Mouse (Mus musculus) embryonic facial prominence, embryonic 12.5 days (tissue): ENCODE results near the gene Rbms3. TPM values are rescaled to one million over a fixed set of nuclear protein-coding genes. Genes with fewer than 3 reads are reported as not detected.

ENCODE experiments used
- ATAC-seq: fragments of 200-750 bp; cut with Nextera tagmentation; 2 replicates; pipeline ENCODE4 v1.8.0; 2017; ENCODE audit not compliant: insufficient number of reproducible peaks, insufficient read depth, low FRiP score, low TSS enrichment
- H3K27ac ChIP-seq: fragments of 300-500 bp; sonication (generic); 2 replicates; pipeline ENCODE4 v1.5.1; 2016; ENCODE audit warnings: mild to moderate bottlenecking
- H3K27me3 ChIP-seq: fragments of 300-500 bp; sonication (generic); 2 replicates; pipeline ENCODE4 v1.6.1; 2016; ENCODE audit warnings: mild to moderate bottlenecking, moderate library complexity
- H3K36me3 ChIP-seq: fragments of 300-500 bp; sonication (generic); 2 replicates; pipeline ENCODE4 v1.6.1; 2016; ENCODE audit warnings: mild to moderate bottlenecking
- H3K4me1 ChIP-seq: fragments of 300-500 bp; sonication (generic); 2 replicates; pipeline ENCODE4 v1.6.1; 2016
- H3K4me2 ChIP-seq: fragments of 300-500 bp; sonication (generic); replicated peaks from 2 replicates; pipeline ENCODE4 v1.6.1; 2016; ENCODE audit warnings: mild to moderate bottlenecking, moderate library complexity
- H3K4me3 ChIP-seq: fragments of 300-500 bp; sonication (generic); 2 replicates; pipeline ENCODE4 v1.5.1; 2016; ENCODE audit warnings: mild to moderate bottlenecking
- H3K9ac ChIP-seq: fragments of 300-500 bp; sonication (generic); 2 replicates; pipeline ENCODE4 v1.6.1; 2016; ENCODE audit warnings: mild to moderate bottlenecking, moderate library complexity
- H3K9me3 ChIP-seq: fragments of 300-500 bp; sonication (generic); 2 replicates; pipeline ENCODE4 v1.6.1; 2016; ENCODE audit warnings: mild to moderate bottlenecking, moderate library complexity
- WGBS: fragments of 180-500 bp; shearing (Covaris S2); methylation state at CpG from one replicate; pipeline ENCODE4 v1.1.7; 2016; 5-methylcytosine and 5-hydroxymethylcytosine counted together
- polyA plus RNA-seq: library from polyadenylated mRNA; unstranded; fragments of >200 nt; fragmentation: Nextera tagmentation; extraction: Ambion mirVana; gene quantifications from 2 replicates; pipeline ENCODE4 v1.2.1, GENCODE M21; 2016

The Rbms3 gene
- polyA plus RNA-seq, 1 experiment from 2014 or later: 94.1 TPM

DNA sequence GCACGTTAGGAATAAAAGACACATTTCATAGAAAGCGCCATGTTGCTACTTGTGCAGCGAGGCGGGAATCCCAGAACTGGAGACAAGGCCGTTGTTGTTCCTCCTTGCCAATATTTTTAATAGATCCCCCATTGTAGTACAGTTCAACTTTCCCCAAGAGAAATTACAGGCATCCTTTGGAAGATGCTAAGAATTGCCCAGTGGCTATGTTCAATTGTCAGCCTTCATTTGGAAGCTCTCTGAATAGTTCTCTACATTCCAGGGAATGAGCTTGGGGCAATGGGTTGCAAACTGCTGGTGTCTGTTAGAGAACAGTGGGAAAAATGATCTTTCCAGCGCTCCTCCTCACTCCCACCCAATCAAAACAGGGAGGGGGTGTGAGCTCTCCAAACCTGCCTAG lies 541.4 kb downstream of the Rbms3 start:
- no peak for ATAC-seq
- H3K27me3 ChIP-seq: no peaks in the 10 kb centered on the region
- 74% methylated on average over 6 of the region's 6 CpGs for WGBS
- no peaks in the 10 kb centered on the region; the same call in 1 of the 2 replicates for H3K9me3 ChIP-seq
- H3K4me3 ChIP-seq: no peak overlapping the region
- H3K36me3 ChIP-seq: 0 out of 2 replicates have a peak, but pooled peaks cover 5% of the 10 kb centered on the region
- peak overlapping the region; percentile 46; the same call in 1 of the 2 replicates for H3K27ac ChIP-seq
- peaks cover 17% of the 10 kb centered on the region; the same call in 1 of the 2 replicates for H3K4me1 ChIP-seq
- no peak overlapping the region for H3K4me2 ChIP-seq
- H3K9ac ChIP-seq: no peak overlapping the region

DNA sequence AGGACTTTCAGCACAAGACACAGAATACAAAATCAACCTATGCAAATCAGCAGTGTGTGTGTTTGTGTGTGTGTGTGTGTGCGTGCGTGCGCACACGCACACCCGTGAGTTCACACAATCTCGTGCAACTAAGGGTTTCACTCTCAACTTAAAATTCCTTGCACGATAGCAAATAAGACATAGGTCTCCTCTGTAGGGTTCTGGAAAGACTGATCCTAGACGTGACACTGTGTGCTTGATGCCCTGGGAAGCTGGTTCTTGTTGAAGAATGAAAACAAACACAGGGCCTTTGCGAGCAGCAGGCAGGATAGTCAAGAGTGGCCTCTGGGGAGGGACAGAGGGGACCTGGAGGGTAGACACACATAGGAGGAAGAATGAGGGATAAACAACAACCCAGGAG lies 544.0 kb downstream of the Rbms3 start:
- no peak for ATAC-seq
- Histone ChIP-seq H3K4me1 (0 out of 2 replicates have a peak, but pooled peaks cover 6% of the 10 kb centered on the region), H3K9me3 (no peaks in the 10 kb centered on the region; the same call in 1 of the 2 replicates), H3K27me3 (no peaks in the 10 kb centered on the region), H3K4me2 (no peak overlapping the region), H3K36me3 (no peaks in the 10 kb centered on the region), H3K9ac (no peak overlapping the region), H3K4me3 (no peak overlapping the region), H3K27ac (no peak overlapping the region)
- 87% methylated on average over 9 of the region's 9 CpGs for WGBS

DNA sequence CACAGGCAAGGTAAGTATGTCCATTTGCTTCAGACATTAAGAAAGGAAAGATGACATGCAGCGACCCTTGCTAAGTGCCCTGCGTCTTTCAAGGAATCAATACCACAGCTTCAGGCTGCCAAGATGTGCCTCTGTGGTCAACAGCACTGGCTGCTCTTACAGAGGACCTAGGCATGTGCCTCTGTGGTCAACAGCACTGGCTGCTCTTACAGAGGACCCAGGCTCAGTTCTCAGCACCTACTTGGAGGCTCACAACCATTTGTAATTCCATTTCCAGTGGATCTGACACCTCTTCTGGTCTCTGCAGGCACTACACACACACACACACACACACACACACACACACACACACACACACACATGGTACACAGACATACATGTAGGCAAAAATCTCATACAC lies 545.2 kb downstream of the Rbms3 start:
- H3K27me3 ChIP-seq: no peaks in the 10 kb centered on the region
- no peak overlapping the region for H3K4me2 ChIP-seq
- H3K4me3 ChIP-seq: no peak overlapping the region
- H3K4me1 ChIP-seq: 0 out of 2 replicates have a peak, but pooled peaks cover 6% of the 10 kb centered on the region
- H3K27ac ChIP-seq: no peak overlapping the region
- WGBS: 99% methylated on average over 2 of the region's 2 CpGs
- no peaks in the 10 kb centered on the region; the same call in 1 of the 2 replicates for H3K9me3 ChIP-seq
- no peaks in the 10 kb centered on the region; the same call in 1 of the 2 replicates for H3K36me3 ChIP-seq
- ATAC-seq: no peak
- H3K9ac ChIP-seq: no peak overlapping the region

DNA sequence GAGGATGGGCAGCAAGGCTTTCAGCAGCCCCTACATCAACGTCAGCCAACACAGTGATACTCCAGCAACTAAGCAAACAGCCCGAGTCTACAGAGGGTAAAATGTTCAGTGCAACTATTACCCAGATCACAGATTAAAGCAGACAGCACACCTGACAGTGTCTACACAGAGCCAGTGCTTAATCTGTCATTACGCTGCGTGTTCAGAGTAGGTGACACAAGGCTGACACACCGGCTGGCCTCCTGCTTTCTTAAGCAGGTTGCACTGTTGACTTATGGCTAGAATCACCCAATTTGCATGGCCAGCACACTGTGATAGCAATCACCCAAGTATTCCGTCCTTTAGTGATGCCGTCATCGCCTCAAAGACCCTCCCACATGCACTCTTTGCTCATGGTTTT lies 550.2 kb downstream of the Rbms3 start:
- peaks cover 25% of the 10 kb centered on the region for H3K4me1 ChIP-seq
- no peak overlapping the region for H3K4me2 ChIP-seq
- H3K9me3 ChIP-seq: no peaks in the 10 kb centered on the region; the same call in 1 of the 2 replicates
- no peak overlapping the region for H3K9ac ChIP-seq
- WGBS: 79% methylated on average over 8 of the region's 8 CpGs
- H3K27me3 ChIP-seq: no peaks in the 10 kb centered on the region
- H3K4me3 ChIP-seq: no peak overlapping the region
- H3K36me3 ChIP-seq: no peaks in the 10 kb centered on the region; the same call in 1 of the 2 replicates
- H3K27ac ChIP-seq: no peak overlapping the region
- no peak for ATAC-seq

DNA sequence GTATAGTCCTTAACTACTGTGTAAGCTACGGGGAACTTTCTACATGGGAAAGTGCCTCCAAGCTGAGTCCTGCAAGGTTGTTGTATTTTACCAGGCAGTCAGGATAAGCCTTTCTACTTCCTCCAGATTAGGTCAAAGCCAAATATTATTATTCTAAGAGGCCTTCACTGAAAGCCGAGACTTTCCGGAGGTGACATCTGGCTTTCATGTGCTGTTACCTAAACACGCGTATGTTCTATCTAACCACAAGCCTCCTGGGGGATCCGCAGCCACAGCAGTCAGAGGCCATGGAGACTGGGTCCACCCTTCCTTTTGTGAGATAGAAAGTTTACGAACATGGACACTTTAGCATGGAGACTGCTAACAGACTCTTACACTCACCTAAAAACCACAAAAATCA lies 552.2 kb downstream of the Rbms3 start:
- Histone ChIP-seq H3K36me3 (no peaks in the 10 kb centered on the region; the same call in 1 of the 2 replicates), H3K9ac (no peak overlapping the region), H3K4me3 (no peak overlapping the region), H3K4me2 (no peak overlapping the region), H3K27me3 (no peaks in the 10 kb centered on the region), H3K4me1 (peaks cover 38% of the 10 kb centered on the region), H3K27ac (peak overlapping the region; percentile 63; the same call in 1 of the 2 replicates), H3K9me3 (no peaks in the 10 kb centered on the region)
- 22% methylated on average over 7 of the region's 7 CpGs for WGBS
- ATAC-seq: no peak

DNA sequence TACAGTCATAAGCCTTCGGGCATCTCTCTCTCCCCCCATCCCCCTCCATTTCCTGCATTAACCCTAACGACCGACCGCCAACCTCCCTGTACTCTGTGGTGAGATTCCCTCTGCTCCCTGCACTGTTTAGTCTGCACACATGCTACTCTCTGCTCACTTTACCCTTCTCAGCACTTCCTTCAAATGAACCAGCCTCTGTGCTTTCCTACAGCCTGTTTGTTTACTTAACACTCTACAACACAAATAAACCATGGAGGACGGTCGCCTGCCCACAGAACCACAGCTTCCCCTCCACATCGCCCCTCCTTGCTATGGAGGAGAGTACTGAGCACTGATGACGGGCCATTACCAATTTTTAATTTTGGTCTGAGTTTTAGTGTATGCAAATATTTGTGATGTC lies 552.9 kb downstream of the Rbms3 start:
- Histone ChIP-seq H3K4me2 (no peak overlapping the region), H3K27ac (no peak overlapping the region), H3K27me3 (no peaks in the 10 kb centered on the region), H3K36me3 (no peaks in the 10 kb centered on the region; the same call in 1 of the 2 replicates), H3K9ac (no peak overlapping the region), H3K9me3 (no peaks in the 10 kb centered on the region), H3K4me3 (no peak overlapping the region), H3K4me1 (peaks cover 44% of the 10 kb centered on the region)
- ATAC-seq: peak; percentile 55; the same call in 1 of the 2 replicates
- WGBS: 39% methylated on average over 8 of the region's 8 CpGs

DNA sequence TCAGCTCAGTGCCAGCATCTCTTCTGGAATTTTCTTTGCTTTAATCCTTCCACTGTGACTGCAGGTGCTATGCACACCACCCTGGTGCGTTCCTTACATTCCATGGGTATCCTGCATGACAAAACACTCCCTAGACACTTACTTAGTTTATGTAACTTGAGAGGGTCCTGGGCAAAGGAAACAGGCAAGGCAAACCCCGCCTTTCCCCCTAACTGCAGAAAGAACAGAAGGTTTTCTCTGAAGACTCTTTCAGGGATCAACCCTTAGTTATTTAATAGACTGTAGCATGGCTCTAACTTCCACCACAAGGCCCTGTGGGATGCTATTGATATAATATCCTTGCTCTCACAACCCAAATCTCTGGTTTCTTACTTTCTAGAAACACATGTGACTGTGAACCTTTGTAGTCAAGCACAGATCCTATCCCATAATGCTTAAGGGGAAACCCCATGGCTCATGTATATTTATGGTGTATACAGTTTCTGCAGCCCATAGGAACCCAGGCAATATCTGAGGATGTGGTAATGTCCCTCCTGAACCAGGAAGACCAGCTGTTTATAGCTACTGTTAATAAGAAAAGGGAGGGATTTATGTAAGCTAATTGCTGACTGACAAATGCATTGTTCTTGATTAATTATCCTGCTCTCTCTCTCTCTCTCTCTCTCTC lies 557.1 kb downstream of the Rbms3 start:
- H3K4me1 ChIP-seq: peaks cover 29% of the 10 kb centered on the region
- peak; percentile 77 for ATAC-seq
- no peaks in the 10 kb centered on the region for H3K36me3 ChIP-seq
- H3K27me3 ChIP-seq: no peaks in the 10 kb centered on the region
- no peak overlapping the region for H3K4me2 ChIP-seq
- 6% methylated on average over 2 of the region's 2 CpGs for WGBS
- no peak overlapping the region for H3K9ac ChIP-seq
- H3K9me3 ChIP-seq: no peaks in the 10 kb centered on the region
- H3K4me3 ChIP-seq: no peak overlapping the region
- H3K27ac ChIP-seq: peak overlapping the region; percentile 75

DNA sequence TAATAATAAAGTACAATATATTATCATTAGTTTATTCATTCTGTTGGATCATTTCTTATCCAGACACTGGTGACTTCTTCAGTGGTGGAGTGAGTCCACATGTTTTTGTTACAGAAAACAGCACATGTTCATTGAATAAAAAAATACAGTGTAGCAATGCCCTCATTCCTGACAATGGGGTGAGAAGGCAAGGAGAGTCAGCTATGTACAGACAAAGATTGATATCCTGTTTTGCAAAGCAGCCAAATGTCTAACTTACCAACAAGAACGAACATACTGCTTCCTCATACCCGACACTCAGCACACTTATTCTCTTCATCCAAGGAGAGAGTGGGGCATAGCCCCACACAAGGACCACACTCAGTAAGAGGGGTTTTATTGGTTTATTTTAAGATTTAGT lies 559.1 kb downstream of the Rbms3 start:
- no peak overlapping the region for H3K9ac ChIP-seq
- no peaks in the 10 kb centered on the region for H3K9me3 ChIP-seq
- peaks cover 20% of the 10 kb centered on the region for H3K4me1 ChIP-seq
- no peak overlapping the region for H3K27ac ChIP-seq
- no peaks in the 10 kb centered on the region for H3K27me3 ChIP-seq
- 0 out of 2 replicates have a peak, but pooled peaks cover 5% of the 10 kb centered on the region for H3K36me3 ChIP-seq
- WGBS: 92% methylated on average over 2 of the region's 2 CpGs
- no peak for ATAC-seq
- H3K4me2 ChIP-seq: no peak overlapping the region
- H3K4me3 ChIP-seq: no peak overlapping the region

DNA sequence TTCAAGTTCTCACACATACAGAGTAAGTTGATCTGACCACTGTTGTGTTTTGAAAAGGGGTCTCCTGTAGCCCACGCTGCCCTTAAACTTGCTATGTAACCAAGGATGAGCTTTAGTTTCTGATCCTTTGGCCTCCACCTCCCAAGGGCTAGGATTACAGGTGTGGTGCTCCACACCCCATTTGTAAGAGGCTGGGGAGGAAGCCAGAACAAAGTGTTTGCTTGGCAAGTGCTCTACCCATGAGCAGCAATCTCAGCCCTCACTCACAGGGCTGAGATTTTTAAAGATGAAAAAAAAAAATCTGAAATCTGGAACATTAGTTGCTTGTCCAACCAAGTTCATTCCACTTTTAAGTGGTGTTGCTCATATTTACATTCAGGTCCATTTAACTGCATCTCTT lies 560.5 kb downstream of the Rbms3 start:
- WGBS: 85% methylated on average over 1 of the region's 1 CpGs
- Histone ChIP-seq H3K9ac (no peak overlapping the region), H3K4me3 (no peak overlapping the region), H3K4me2 (no peak overlapping the region), H3K27ac (no peak overlapping the region), H3K36me3 (0 out of 2 replicates have a peak, but pooled peaks cover 5% of the 10 kb centered on the region), H3K9me3 (no peaks in the 10 kb centered on the region), H3K4me1 (peaks cover 21% of the 10 kb centered on the region), H3K27me3 (no peaks in the 10 kb centered on the region)
- ATAC-seq: no peak

DNA sequence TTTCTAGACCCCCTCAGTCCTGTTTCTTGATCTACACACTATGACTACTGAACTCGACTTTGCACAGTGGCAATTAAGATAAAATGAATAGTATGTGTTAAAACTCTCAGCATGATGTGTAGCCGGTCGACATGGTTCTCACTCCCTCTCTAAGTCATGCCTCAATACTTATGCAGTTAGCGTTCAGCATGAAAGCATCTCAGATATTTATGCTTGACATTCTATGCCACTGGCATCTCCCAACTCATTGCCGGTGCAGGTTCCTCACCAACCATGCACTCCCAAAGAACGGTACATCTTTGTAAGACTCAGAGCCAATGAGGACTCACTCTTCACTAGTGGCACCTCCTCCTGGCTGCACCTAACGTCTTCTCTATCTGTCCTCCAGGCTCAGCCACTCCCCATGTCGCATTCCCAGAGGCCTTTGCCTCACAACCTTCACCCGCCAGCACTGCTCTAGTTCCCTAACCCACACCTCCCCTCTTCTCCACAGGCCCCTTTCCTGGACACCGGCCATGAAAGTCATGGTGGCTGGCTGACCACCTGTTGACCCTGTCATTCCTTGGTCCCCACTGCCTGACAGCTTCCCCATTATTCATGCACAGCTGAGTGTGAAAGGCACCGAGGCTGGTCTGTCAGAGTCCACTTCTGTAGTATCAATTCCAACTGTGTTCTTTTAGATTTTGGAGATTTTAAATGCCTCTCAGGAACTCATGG lies 561.9 kb downstream of the Rbms3 start:
- no peak overlapping the region for H3K27ac ChIP-seq
- H3K9ac ChIP-seq: no peak overlapping the region
- H3K4me1 ChIP-seq: peaks cover 19% of the 10 kb centered on the region
- 0 out of 2 replicates have a peak, but pooled peaks cover 5% of the 10 kb centered on the region for H3K36me3 ChIP-seq
- no peak overlapping the region for H3K4me3 ChIP-seq
- ATAC-seq: no peak
- H3K4me2 ChIP-seq: no peak overlapping the region
- no peaks in the 10 kb centered on the region for H3K9me3 ChIP-seq
- WGBS: 91% methylated on average over 11 of the region's 11 CpGs
- no peaks in the 10 kb centered on the region for H3K27me3 ChIP-seq

DNA sequence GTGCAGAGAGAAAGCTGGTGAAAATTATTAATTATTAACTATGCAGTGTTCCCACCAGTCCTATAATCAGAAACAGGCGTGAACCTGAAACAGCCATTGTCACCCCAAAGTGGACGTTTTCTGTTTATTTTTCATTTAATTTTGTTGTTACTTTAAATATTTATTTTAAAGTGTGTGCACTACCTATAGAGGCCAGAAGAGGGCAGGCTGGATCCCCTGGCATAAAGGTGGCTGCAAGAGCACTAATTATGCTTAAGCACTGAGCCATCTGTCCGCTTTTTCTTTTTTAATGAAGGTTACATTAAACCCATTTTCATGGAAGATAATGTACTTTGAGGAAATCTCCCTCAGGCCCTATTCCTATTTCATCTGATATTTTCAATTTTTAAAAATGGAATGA lies 563.2 kb downstream of the Rbms3 start:
- Histone ChIP-seq H3K27ac (no peak overlapping the region), H3K9me3 (no peaks in the 10 kb centered on the region), H3K27me3 (no peaks in the 10 kb centered on the region), H3K9ac (no peak overlapping the region), H3K4me2 (no peak overlapping the region), H3K4me1 (peaks cover 9% of the 10 kb centered on the region; the same call in 1 of the 2 replicates), H3K4me3 (no peak overlapping the region), H3K36me3 (0 out of 2 replicates have a peak, but pooled peaks cover 5% of the 10 kb centered on the region)
- no peak for ATAC-seq
- WGBS: 71% methylated on average over 3 of the region's 3 CpGs

DNA sequence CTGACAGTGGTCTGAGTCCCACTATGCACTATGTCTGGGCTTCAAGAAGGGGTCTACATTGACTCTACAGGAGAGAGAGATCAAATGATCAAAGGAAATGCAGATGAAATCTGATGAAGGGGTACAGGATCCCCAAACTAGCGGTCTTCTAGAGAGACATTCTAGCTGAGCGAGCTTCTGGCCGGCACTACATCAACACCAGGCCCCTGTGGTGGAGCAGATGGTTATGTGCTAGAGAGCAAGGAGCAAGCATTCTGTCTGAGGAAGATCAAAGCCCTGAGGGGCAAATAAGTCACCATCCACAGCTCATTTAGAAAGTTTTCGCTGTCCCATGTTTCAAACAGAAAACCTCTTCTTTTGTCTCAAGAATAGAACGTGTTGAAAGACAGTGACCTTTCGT lies 564.1 kb downstream of the Rbms3 start:
- Histone ChIP-seq H3K9ac (no peak overlapping the region), H3K27ac (no peak overlapping the region), H3K4me3 (no peak overlapping the region), H3K27me3 (no peaks in the 10 kb centered on the region), H3K36me3 (0 out of 2 replicates have a peak, but pooled peaks cover 5% of the 10 kb centered on the region), H3K4me2 (no peak overlapping the region), H3K4me1 (peaks cover 9% of the 10 kb centered on the region; the same call in 1 of the 2 replicates), H3K9me3 (no peaks in the 10 kb centered on the region)
- ATAC-seq: no peak
- 84% methylated on average over 6 of the region's 6 CpGs for WGBS
